Mouse (Mus musculus): ENCODE measurements around the gene Saysd1. TPM values are rescaled to one million over a fixed set of nuclear protein-coding genes. Genes with fewer than 3 reads are reported as not detected.

Saysd1 gene
- polyA plus RNA-seq, 1 experiment from 2014 or later, result 10.5 TPM

DNA sequence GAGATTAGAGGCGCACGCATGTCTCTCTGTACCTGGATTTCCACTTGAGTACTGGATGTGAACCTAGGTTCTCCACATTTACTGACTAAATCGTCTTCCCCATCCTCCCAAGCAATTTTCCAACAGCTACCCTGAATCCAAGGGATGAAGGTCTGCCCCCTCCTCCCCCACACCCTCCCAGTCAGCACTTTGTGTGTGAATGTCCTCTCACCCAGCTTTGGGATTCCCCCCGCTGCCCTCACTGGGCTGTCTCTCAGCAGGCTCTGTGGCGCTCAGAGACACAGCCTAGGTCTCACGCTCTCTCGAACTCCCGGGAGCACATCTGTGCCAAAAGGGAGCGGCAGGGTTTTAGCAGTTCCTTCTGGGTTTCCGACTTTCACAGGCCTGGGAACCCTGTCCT lies 17.4 kb upstream of the Saysd1 start:
- H3K36me3 ChIP-seq, result no peaks in the 10 kb centered on the region
- H3K4me1 ChIP-seq, result peaks cover 50% of the 10 kb centered on the region
- H3K4me3 ChIP-seq, result no peak overlapping the region
- 0 out of 2 replicates have a peak, but pooled peaks cover 4% of the 10 kb centered on the region for H3K27me3 ChIP-seq (ENCODE audit: insufficient read depth, poor library complexity, severe bottlenecking)
- WGBS, result 53% methylated on average over 10 of the region's 10 CpGs
- 0 out of 2 replicates have a peak overlapping the region, but pooled peaks have one; percentile 16 for H3K27ac ChIP-seq
- H3K9me3 ChIP-seq, result no peaks in the 10 kb centered on the region
- no peak for DNase-seq (ENCODE audit: low spot score)

DNA sequence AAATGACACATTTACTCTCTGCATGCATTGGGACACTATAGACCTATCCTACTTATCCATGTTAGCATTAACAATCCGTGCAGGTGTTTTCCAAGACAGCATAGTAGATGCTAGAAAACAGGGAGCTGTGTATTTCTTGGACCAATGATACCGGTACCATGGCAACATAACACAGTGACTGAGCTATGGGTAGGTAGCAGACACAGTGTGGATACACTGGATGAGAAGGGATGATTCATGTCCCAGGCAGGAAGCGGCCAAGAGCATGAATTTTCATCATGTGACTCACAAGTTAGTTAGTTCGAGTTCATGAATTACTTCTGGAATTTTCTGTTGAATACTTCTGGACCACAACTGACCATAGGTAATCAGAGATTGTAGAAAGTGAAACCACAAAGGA lies 16.6 kb upstream of the Saysd1 start:
- Histone ChIP-seq H3K27me3 (ENCODE audit: insufficient read depth, poor library complexity, severe bottlenecking) (0 out of 2 replicates have a peak, but pooled peaks cover 4% of the 10 kb centered on the region), H3K27ac (no peak overlapping the region), H3K4me3 (no peak overlapping the region), H3K9me3 (no peaks in the 10 kb centered on the region), H3K36me3 (no peaks in the 10 kb centered on the region), H3K4me1 (peaks cover 45% of the 10 kb centered on the region)
- 88% methylated on average over 4 of the region's 4 CpGs for WGBS
- DNase-seq (ENCODE audit: low spot score), result no peak

DNA sequence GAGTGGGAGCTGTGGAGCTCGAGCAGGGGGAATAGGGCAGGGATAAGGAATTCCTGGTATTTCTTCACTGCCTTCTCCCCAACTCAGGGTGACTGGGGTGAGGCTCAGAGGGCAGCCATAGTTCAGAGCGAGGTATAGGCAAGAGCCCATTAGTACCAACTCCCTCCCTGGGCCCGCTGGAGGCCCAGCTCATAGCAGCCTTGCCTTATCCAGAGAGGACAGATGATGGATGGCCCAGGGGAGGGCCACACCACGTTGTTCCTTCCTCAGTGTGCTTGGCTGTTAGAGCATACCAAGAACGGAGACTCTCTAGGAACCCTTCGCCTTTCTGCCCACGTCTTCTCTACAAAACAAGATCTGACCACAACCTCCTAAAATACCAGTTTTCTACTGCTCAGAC lies 15.9 kb upstream of the Saysd1 start:
- no peaks in the 10 kb centered on the region for H3K36me3 ChIP-seq
- no peaks in the 10 kb centered on the region for H3K9me3 ChIP-seq
- 0 out of 2 replicates have a peak, but pooled peaks cover 4% of the 10 kb centered on the region for H3K27me3 ChIP-seq (ENCODE audit: insufficient read depth, poor library complexity, severe bottlenecking)
- no peak overlapping the region for H3K4me3 ChIP-seq
- H3K4me1 ChIP-seq, result peaks cover 38% of the 10 kb centered on the region
- WGBS, result 49% methylated on average over 7 of the region's 7 CpGs
- no peak overlapping the region; the same call in 1 of the 2 replicates for H3K27ac ChIP-seq
- DNase-seq (ENCODE audit: low spot score), result no peak

DNA sequence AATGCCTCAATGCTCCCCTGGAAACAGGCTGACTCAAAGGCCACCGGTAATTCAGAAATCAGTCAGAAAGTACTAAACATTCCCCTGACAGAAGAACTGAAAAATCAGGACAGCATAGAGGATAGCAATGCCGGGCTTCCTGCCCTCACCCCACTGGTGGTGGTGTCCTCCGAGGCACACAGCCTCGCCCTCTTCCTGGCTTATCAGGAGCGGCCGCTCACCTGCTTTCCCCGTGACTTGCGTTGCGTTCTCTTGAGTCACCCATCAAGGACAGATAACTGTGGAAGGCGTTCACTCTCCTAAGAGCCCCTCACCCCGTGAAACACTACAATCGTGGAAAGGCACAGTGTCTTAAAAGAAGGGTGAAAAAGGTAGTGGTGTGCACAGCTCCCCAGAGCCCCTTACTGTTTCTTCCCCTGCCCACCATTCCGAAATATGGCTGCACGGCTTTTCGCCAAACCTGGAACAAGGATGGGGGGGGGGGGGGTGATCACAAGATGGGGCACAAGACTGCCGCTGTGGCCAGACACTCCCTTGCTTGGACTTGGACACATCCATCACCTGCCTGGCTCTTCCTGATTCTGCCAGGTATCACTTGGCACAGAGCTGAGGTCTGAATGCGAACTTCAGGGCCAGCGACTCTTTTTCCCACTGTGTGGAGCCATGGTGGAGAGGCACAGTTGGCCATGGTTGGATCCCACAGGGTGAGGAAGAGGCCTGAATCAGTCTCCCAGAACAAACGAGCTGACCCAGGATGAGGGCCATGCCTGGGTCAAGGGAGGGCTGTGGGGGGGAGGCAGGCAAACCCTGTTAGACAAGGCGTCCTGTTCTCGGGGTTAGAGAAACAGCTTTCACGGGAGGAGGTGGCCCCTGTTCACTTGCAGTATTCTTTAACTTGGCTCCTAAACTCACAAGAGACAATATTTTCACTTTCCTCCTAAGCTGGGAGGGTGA lies 11.1 kb upstream of the Saysd1 start:
- no peaks in the 10 kb centered on the region for H3K9me3 ChIP-seq
- no peak overlapping the region for H3K27ac ChIP-seq
- DNase-seq (ENCODE audit: low spot score), result no peak
- 81% methylated on average over 22 of the region's 22 CpGs for WGBS
- no peak overlapping the region for H3K4me3 ChIP-seq
- H3K36me3 ChIP-seq, result peaks cover 2% of the 10 kb centered on the region; the same call in 1 of the 2 replicates
- H3K27me3 ChIP-seq (ENCODE audit: insufficient read depth, poor library complexity, severe bottlenecking), result no peaks in the 10 kb centered on the region
- H3K4me1 ChIP-seq, result peaks cover 19% of the 10 kb centered on the region

GRCm38 (mm10) chr14:20148514-20148913 lies 10.2 kb upstream of the Saysd1 start:
- Histone ChIP-seq H3K9me3 (no peaks in the 10 kb centered on the region), H3K4me3 (no peak overlapping the region), H3K27me3 (ENCODE audit: insufficient read depth, poor library complexity, severe bottlenecking) (no peaks in the 10 kb centered on the region), H3K36me3 (peaks cover 4% of the 10 kb centered on the region; the same call in 1 of the 2 replicates), H3K27ac (no peak overlapping the region), H3K4me1 (peaks cover 19% of the 10 kb centered on the region)
- 89% methylated on average over 11 of the region's 11 CpGs for WGBS
- no peak for DNase-seq (ENCODE audit: low spot score)

DNA sequence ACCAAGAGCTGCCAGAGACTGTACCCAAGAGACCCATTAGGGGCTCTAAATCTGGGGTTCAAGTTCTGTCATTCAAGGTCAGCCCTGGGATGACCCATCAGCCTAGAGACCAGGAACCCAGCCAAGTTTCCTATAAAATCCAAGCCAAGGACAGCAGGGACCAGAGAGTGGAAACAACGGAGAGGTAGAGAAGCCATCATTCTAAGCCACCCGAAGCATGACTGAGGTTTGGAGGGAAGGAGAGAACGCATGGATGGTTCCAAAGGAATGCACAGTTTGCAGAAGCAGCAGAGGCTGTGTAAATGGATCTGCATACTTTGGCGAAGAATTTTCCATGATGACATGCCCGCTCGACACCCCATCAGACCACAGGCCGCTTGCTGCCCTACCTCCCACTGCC lies 9.5 kb upstream of the Saysd1 start:
- no peaks in the 10 kb centered on the region for H3K27me3 ChIP-seq (ENCODE audit: insufficient read depth, poor library complexity, severe bottlenecking)
- H3K36me3 ChIP-seq, result peaks cover 4% of the 10 kb centered on the region; the same call in 1 of the 2 replicates
- no peak overlapping the region for H3K4me3 ChIP-seq
- DNase-seq (ENCODE audit: low spot score), result no peak
- peaks cover 21% of the 10 kb centered on the region for H3K4me1 ChIP-seq
- no peak overlapping the region for H3K27ac ChIP-seq
- no peaks in the 10 kb centered on the region for H3K9me3 ChIP-seq
- WGBS, result 88% methylated on average over 7 of the region's 7 CpGs

- H3K9me3 ChIP-seq, result no peaks in the 10 kb centered on the region
- H3K36me3 ChIP-seq, result peaks cover 19% of the 10 kb centered on the region
- no peak overlapping the region for H3K4me3 ChIP-seq
- DNase-seq (ENCODE audit: low spot score), result no peak
- peaks cover 21% of the 10 kb centered on the region for H3K4me1 ChIP-seq
- peak overlapping the region; percentile 30 for H3K27ac ChIP-seq
- no peaks in the 10 kb centered on the region for H3K27me3 ChIP-seq (ENCODE audit: insufficient read depth, poor library complexity, severe bottlenecking)
- 63% methylated on average over 4 of the region's 4 CpGs for WGBS
These were observed 5.8 kb upstream of the Saysd1 start for GRCm38 (mm10) chr14:20144093-20144492.

GRCm38 (mm10) chr14:20134965-20135671 lies 3.2 kb downstream of the Saysd1 start:
- WGBS, result 88% methylated on average over 10 of the region's 10 CpGs
- H3K4me1 ChIP-seq, result peaks cover 5% of the 10 kb centered on the region; the same call in 1 of the 2 replicates
- no peaks in the 10 kb centered on the region for H3K9me3 ChIP-seq
- DNase-seq (ENCODE audit: low spot score), result no peak
- H3K36me3 ChIP-seq, result no peaks in the 10 kb centered on the region
- no peak overlapping the region for H3K27ac ChIP-seq
- H3K4me3 ChIP-seq, result no peak overlapping the region
- no peaks in the 10 kb centered on the region for H3K27me3 ChIP-seq (ENCODE audit: insufficient read depth, poor library complexity, severe bottlenecking)

- 83% methylated on average over 6 of the region's 6 CpGs for WGBS
- no peak for DNase-seq (ENCODE audit: low spot score)
These were observed 10.2 kb downstream of the Saysd1 start for GRCm38 (mm10) chr14:20128162-20128561.

DNA sequence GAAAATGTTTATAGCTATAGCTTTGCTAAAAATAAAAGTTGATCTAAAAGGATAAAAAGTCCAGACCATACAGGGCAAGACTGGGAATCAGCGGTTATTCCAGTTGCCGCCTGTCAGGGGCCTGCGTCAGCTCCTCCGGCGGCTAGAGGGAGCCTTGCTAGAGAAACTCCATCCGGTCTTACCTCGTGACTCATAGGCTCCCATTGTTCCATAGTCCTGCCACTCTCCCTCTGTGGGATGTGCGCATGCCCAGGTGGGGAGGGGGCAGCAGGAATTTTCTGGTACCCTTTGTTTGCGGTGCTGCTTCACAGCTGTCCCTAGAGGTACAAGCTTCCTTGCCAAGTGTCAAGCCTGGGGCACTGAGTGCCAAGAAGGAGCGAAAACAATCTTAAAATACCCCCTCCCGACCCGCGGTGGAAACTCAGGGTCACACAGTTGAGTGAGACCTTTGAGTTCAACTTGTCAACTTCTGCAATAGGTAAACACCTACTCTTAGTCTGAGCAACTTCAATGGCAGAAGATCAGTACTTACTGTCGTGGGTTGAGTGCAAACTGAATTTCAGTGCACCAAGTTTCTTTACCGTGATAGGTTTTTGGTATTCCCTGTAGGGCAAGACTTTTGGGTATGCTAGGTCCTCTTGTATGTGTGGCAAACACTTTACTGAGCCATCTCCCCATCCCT lies 10.8 kb downstream of the Saysd1 start:
- no peaks in the 10 kb centered on the region for H3K36me3 ChIP-seq
- no peak overlapping the region for H3K27ac ChIP-seq
- 0 out of 2 replicates have a peak, but pooled peaks cover 6% of the 10 kb centered on the region for H3K4me1 ChIP-seq
- DNase-seq (ENCODE audit: low spot score), result no peak
- WGBS, result 73% methylated on average over 15 of the region's 15 CpGs
- no peaks in the 10 kb centered on the region for H3K27me3 ChIP-seq (ENCODE audit: insufficient read depth, poor library complexity, severe bottlenecking)
- H3K4me3 ChIP-seq, result no peak overlapping the region
- H3K9me3 ChIP-seq, result no peaks in the 10 kb centered on the region

More at GRCm38 (mm10) chr14:20128162-20128561, 10.2 kb downstream of the Saysd1 start:
- Histone ChIP-seq H3K27me3 (ENCODE audit: insufficient read depth, poor library complexity, severe bottlenecking) (no peaks in the 10 kb centered on the region), H3K36me3 (no peaks in the 10 kb centered on the region), H3K9me3 (no peaks in the 10 kb centered on the region), H3K4me1 (0 out of 2 replicates have a peak, but pooled peaks cover 6% of the 10 kb centered on the region), H3K4me3 (no peak overlapping the region), H3K27ac (no peak overlapping the region)

DNA sequence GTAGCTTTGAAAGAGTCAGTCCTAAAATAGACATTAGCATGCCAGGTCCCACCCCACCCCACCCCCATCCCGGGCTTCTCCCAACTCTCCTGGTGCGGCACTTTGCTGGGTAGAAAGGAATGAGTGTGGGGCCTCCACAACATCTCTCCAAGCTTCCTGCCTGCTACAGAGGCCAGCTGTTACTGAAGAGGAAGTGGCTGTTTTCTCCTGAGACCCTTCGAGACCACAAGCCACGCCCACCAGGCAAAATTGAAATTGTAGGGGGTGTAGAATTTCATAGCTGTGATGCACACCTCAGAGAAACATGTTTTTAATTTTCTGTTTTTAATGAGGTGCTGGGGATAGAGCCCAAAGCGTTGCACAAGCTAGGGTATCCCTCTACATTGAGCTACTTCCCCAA lies 17.5 kb downstream of the Saysd1 start:
- H3K27ac ChIP-seq, result no peak overlapping the region
- H3K4me3 ChIP-seq, result no peak overlapping the region
- H3K27me3 ChIP-seq (ENCODE audit: insufficient read depth, poor library complexity, severe bottlenecking), result no peaks in the 10 kb centered on the region
- WGBS, result 65% methylated on average over 5 of the region's 5 CpGs
- H3K9me3 ChIP-seq, result no peaks in the 10 kb centered on the region
- peaks cover 17% of the 10 kb centered on the region for H3K4me1 ChIP-seq
- H3K36me3 ChIP-seq, result no peaks in the 10 kb centered on the region
- DNase-seq (ENCODE audit: low spot score), result no peak

GRCm38 (mm10) chr14:20120012-20120411 lies 18.3 kb downstream of the Saysd1 start:
- H3K9me3 ChIP-seq, result no peaks in the 10 kb centered on the region
- WGBS, result 86% methylated on average over 11 of the region's 11 CpGs
- no peak overlapping the region for H3K4me3 ChIP-seq
- H3K27ac ChIP-seq, result no peak overlapping the region
- H3K4me1 ChIP-seq, result peaks cover 17% of the 10 kb centered on the region
- no peaks in the 10 kb centered on the region for H3K36me3 ChIP-seq
- 0 out of 2 replicates have a peak, but pooled peaks cover 5% of the 10 kb centered on the region for H3K27me3 ChIP-seq (ENCODE audit: insufficient read depth, poor library complexity, severe bottlenecking)
- DNase-seq (ENCODE audit: low spot score), result no peak

Measured in heart, embryonic 10.5 days (tissue).